Mouse (Mus musculus) brown adipose tissue, adult 24 weeks (tissue): ENCODE results near the gene Wwox. TPM values are rescaled to one million over a fixed set of nuclear protein-coding genes. Genes with fewer than 3 reads are reported as not detected.
A peak's percentile ranks its signal among the peaks of the same experiment; 100 is the strongest.

Experiments used
- H3K27ac ChIP-seq: fragments of 200-500 bp; replicated peaks from 2 replicates; pipeline ENCODE4 v1.5.1; 2012; ENCODE audit warnings: low read depth, mild to moderate bottlenecking, low read length
- H3K4me1 ChIP-seq: fragments of 200-500 bp; 2 replicates; pipeline ENCODE4 v1.6.1; 2012; ENCODE audit warnings: low read length, mixed read lengths; ENCODE audit not compliant: control insufficient read depth, insufficient read depth, insufficient read length
- H3K4me3 ChIP-seq: fragments of 200-500 bp; 2 replicates; pipeline ENCODE4 v1.5.1; 2012; ENCODE audit warnings: low read depth, mild to moderate bottlenecking, low read length, moderate library complexity; ENCODE audit not compliant: insufficient read depth
- polyA plus RNA-seq: library from polyadenylated mRNA; stranded (reverse); fragments of >200 nt; gene quantifications from 2 replicates; pipeline ENCODE4 v1.2.4, GENCODE M21; 2012; ENCODE audit not compliant: missing spikeins, insufficient read depth, insufficient read length

The Wwox gene
- polyA plus RNA-seq, 1 experiment, result 11.8 TPM

DNA sequence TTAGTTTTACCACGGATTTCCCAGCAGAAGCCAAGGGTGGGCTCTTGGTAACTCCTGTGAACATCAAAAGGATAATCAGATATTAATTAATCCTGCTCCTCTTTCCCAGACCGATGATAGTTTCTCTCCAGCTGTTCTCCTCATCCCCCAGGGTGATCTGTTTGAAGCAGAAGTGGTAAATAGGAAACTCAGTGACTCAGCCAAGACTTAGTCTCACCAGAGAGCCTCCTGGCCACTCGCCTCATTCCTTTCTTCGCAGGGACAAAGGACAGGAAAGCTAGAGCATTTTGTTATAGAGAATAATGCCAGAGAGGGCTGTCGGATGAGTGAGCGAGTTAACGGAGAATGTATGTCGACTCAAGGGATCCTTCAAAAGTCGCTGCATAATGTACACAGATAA, 798.1 kb downstream of the Wwox start:
- Histone ChIP-seq H3K4me3 (no peak overlapping the region), H3K4me1 (no peaks in the 10 kb centered on the region), H3K27ac (no peak overlapping the region)

- H3K27ac ChIP-seq, result no peak overlapping the region
- no peak overlapping the region for H3K4me3 ChIP-seq
- H3K4me1 ChIP-seq, result no peaks in the 10 kb centered on the region
Observed at GRCm38 (mm10) chr8:115243465-115244027, 804.1 kb downstream of the Wwox start.

GRCm38 (mm10) chr8:115249688-115250366, 810.4 kb downstream of the Wwox start:
- Histone ChIP-seq H3K4me1 (no peaks in the 10 kb centered on the region), H3K27ac (no peak overlapping the region), H3K4me3 (peak overlapping the region; percentile 15; the same call in 1 of the 2 replicates)

DNA sequence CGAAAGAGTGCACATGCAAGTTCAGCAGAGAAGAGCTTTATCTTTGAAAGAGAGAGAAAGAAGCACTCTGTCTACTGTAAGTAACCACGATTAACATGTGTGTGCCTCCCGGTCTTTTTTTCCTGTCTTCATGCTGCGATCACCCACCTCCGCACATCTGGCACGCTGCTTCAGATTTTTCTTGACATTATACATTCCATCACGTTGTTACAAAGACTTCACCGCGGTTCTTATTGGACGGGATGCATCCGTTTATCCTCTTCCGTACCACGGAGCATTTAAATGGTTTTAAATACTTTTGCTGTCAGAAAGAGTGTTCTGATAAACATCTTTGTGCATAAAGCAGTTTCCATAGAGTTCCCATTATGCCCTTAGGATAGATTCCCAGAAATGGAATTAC, 816.1 kb downstream of the Wwox start:
- H3K4me3 ChIP-seq, result peak overlapping the region; percentile 5; the same call in 1 of the 2 replicates
- H3K27ac ChIP-seq, result no peak overlapping the region
- H3K4me1 ChIP-seq, result peaks cover 5% of the 10 kb centered on the region; the same call in 1 of the 2 replicates

- Histone ChIP-seq H3K27ac (no peak overlapping the region), H3K4me3 (no peak overlapping the region), H3K4me1 (peaks cover 5% of the 10 kb centered on the region; the same call in 1 of the 2 replicates)
Observed at GRCm38 (mm10) chr8:115257417-115257816, 818.0 kb downstream of the Wwox start.

GRCm38 (mm10) chr8:115259806-115260205, 820.4 kb downstream of the Wwox start:
- no peak overlapping the region for H3K27ac ChIP-seq
- H3K4me3 ChIP-seq, result no peak overlapping the region
- H3K4me1 ChIP-seq, result peaks cover 5% of the 10 kb centered on the region; the same call in 1 of the 2 replicates

DNA sequence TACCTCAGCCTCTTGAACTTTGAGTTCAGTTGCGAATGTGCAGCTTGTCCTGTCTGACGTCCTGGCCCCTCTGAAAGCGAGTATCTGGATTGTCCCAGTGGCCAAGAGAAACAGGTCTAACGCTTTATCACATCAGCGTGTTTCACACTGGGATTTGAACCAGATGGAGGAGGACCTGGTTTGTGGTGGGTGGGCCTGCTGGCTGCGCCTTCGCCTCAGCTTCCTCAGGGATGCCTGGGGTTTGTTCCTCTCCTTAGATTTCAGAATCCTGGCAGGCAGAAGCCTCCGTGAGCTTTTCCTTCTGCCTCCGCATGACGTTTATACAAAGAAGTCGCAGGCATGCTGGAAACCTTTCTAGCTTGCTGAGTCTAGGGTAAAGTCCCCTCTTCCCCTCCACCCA, 827.7 kb downstream of the Wwox start:
- H3K4me3 ChIP-seq, result no peak overlapping the region
- no peak overlapping the region for H3K27ac ChIP-seq

DNA sequence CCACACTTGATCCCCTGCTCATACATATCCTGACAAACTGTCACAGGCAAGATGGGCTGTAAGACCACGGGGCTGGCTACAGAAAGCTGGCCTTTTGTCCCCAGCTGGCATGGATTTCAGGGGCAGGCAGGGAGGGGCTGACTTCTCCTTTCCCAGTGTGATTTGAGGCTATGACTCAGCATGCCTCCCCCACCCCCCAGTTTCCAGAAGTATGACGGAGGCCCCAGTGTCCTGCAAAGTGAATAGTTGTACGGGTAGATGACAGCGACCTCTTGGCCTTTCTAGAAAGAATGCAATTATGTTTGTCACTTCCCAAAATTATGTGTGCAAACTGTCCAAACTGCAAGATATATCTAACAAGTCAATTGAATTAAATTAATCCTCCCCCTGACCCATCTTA, 830.1 kb downstream of the Wwox start:
- Histone ChIP-seq H3K4me1 (no peaks in the 10 kb centered on the region; the same call in 1 of the 2 replicates), H3K4me3 (no peak overlapping the region), H3K27ac (no peak overlapping the region)

More for the DNA sequence above, 827.7 kb downstream of the Wwox start:
- H3K4me1 ChIP-seq, result no peaks in the 10 kb centered on the region; the same call in 1 of the 2 replicates

- Histone ChIP-seq H3K4me3 (no peak overlapping the region), H3K4me1 (no peaks in the 10 kb centered on the region; the same call in 1 of the 2 replicates), H3K27ac (no peak overlapping the region)
Observed at GRCm38 (mm10) chr8:115273976-115274375, 834.5 kb downstream of the Wwox start.

DNA sequence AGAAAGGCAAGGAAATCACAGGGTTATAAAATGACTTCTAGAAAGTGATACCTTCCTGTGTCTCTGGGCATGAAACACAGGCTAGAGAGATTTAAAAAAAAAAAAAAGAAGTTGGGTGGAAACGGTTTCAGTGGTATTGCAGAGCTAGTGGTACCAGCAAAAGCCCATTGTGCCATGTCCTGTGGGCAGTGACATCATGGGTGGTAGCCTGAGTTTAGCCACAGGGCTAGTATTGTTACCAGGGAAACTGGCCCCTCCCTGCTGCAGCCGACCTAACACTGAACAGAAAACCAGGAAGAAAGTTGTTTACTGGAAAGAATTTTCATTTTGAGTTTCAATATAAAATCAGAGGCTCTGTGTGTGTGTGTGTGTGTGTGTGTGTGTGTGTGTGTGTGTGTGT, 836.8 kb downstream of the Wwox start:
- Histone ChIP-seq H3K4me3 (no peak overlapping the region), H3K27ac (no peak overlapping the region), H3K4me1 (no peaks in the 10 kb centered on the region)

GRCm38 (mm10) chr8:115278291-115278690, 838.8 kb downstream of the Wwox start:
- no peak overlapping the region for H3K27ac ChIP-seq
- H3K4me1 ChIP-seq, result no peaks in the 10 kb centered on the region
- H3K4me3 ChIP-seq, result no peak overlapping the region

- H3K27ac ChIP-seq, result no peak overlapping the region
- H3K4me3 ChIP-seq, result no peak overlapping the region
- H3K4me1 ChIP-seq, result no peaks in the 10 kb centered on the region
Observed at GRCm38 (mm10) chr8:115290224-115290623, 850.8 kb downstream of the Wwox start.

DNA sequence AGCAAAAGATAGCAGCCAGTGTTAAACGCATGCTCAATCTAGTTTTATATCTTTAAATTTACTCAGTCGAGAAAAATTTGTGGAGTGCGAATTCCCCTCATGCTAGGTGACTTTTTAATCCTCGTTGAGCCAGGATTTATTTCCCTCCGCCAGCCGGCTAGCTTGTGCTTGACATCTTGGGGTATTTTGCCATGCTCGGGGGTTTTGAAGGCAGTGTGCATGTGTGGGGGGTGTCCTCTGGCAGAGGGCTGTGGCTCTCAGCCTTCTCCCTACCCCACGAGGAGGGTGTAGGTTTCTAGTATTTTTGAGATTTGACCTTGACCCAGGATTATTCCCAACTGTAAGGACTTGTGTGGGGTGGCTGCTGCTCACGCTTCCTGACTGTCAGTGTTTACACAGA, 857.3 kb downstream of the Wwox start:
- no peaks in the 10 kb centered on the region for H3K4me1 ChIP-seq
- no peak overlapping the region for H3K27ac ChIP-seq
- no peak overlapping the region for H3K4me3 ChIP-seq

DNA sequence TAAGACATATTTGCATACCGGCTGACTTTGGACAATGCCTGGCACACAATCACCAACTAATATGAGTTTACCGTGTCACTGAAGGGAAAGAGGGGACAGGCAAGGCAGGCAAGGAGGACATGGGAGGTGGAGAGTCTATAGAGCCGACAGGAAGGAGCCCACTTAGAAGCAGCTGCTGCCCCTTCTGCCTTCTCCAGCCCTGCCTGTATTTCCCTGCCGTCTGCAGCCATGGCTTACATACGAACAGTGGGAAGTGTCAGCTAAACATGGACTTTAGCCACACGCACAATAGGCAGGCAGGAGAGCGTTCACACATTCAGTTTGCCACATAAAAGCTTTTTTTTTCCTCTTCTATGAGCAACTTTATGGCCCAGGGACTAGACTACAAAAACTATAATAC, 863.0 kb downstream of the Wwox start:
- Histone ChIP-seq H3K4me1 (no peaks in the 10 kb centered on the region), H3K27ac (no peak overlapping the region), H3K4me3 (no peak overlapping the region)

- Histone ChIP-seq H3K27ac (no peak overlapping the region), H3K4me3 (no peak overlapping the region), H3K4me1 (no peaks in the 10 kb centered on the region)
Observed at GRCm38 (mm10) chr8:115307412-115307811, 868.0 kb downstream of the Wwox start.

DNA sequence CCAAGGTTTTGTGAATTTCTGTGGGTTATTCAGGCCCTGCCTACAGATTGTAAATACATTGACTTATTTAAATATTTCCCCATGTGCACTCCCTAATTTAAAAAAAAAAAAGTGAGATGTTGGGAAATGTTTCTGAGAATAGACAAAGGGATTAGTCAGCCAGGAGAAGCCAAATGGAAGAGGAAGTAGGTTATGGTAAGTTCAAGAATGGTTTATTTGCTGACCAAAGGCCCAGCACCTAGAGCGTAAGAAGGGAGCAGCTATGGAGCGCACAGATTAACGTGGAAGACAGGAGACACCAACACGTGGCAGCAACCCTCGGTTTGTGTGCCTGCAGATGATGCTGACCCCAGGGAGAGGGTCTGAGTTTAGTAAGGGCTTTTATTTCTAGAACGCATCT, 871.5 kb downstream of the Wwox start:
- Histone ChIP-seq H3K4me1 (no peaks in the 10 kb centered on the region), H3K4me3 (no peak overlapping the region), H3K27ac (no peak overlapping the region)
